Mouse (Mus musculus) lung, postnatal 36 days (tissue): ENCODE measurements at regions not wholly inside any gene's neighbourhood (a gene's known extent, or its start where the extent isn't known, plus 50 kb on each side); places are given as distances from the start of the nearest gene placed in this dataset.

Experiments
- DNase-seq: peaks from one replicate; pipeline ENCODE4 v3.0.0; 2022; ENCODE audit warnings: mixed read lengths

DNA sequence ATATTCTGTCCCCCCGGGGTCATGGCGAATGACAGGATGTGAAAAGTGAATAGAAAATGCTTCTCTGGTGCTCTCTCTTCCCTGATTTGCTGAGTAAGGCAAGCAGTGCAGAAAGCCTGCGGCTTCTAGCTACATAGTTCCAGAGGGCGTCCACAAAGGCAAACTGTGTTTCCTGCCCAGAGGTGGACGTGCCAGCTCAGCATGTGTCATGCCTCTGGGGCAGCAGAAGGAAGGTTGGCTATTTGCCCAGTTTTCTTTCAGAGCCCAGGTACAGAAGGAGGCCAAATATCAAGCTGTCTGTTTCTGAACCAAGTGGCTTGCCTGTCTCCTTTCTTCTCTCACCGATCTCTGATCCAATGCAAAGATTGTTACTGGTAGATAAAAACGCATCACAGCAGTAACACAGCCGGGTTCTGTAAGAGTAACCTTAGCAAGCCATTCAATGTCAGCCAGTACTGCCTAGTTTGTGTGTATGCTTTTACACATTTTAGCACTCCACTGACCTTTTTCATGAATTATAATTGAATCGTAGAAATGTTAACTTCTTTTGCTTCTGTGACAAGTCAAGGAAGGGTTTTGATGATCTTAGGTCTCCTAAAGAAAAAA is 223.3 kb upstream of the Impg1 start:
- DNase-seq = peak; percentile 4

- no peak for DNase-seq
Measured at GRCm38 (mm10) chr9:80683030-80683692, 217.9 kb upstream of the Impg1 start.

DNA sequence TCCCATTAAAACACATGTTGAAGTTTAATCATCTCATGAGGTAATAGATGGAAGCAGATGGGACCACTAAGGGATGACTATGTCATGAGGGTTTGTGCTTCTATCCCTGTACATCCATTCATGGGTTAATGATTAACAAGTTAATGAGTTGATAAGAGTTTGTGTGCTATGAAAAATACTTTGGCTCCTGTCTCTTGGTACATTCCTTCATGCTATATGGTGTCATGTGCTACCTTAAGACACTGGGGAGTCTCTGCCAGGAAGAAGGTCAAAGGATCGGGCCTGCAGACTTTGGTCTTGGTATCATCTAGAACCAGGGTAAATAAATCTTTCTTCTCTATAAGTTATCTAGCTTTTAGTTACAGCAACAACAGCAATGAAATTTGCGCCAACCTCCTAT is 216.4 kb upstream of the Impg1 start:
- no peak for DNase-seq

- DNase-seq = no peak
Measured at GRCm38 (mm10) chr9:80671483-80671882, 206.2 kb upstream of the Impg1 start.

DNA sequence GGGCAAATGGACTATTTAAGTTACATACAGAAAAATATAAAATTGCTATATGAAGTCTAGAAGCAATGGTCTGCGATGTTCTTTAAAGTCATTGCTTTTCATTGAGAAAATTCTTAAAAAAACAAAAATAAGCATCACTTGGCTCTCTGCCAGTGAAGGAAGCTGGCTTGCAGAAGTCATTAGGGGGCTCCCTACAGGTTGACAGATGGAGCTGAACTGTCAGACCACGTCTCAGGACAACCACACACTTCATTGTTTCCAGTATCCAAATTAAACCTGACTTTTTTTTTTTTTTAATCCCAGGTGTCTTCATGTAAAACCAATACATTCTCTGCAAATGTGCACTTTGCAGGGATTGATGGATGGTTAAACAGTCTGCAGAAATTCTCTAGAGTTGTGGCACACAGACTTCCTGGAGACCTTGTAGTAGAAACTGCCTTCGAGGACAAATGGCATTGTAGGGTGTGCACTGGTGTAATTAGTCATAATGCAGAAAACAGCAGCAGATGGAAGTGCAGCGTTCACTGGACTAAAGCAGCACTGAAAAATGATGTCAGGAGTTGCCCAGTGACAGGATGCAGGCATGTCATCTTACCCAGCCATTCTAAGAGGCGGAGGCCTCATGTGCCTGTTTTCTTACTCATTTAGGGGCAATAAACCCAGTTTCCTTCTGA is 203.4 kb upstream of the Impg1 start:
- no peak for DNase-seq

- no peak for DNase-seq
Measured at GRCm38 (mm10) chr9:80658755-80659154, 193.5 kb upstream of the Impg1 start.

- DNase-seq = no peak
Measured at GRCm38 (mm10) chr9:80615114-80615513, 149.8 kb upstream of the Impg1 start.

- no peak for DNase-seq
Measured at GRCm38 (mm10) chr9:80600019-80600418, 134.7 kb upstream of the Impg1 start.

GRCm38 (mm10) chr9:80565388-80566024 is 100.2 kb upstream of the Impg1 start:
- no peak for DNase-seq

- DNase-seq = no peak
Measured at GRCm38 (mm10) chr9:80563655-80564054, 98.4 kb upstream of the Impg1 start.

DNA sequence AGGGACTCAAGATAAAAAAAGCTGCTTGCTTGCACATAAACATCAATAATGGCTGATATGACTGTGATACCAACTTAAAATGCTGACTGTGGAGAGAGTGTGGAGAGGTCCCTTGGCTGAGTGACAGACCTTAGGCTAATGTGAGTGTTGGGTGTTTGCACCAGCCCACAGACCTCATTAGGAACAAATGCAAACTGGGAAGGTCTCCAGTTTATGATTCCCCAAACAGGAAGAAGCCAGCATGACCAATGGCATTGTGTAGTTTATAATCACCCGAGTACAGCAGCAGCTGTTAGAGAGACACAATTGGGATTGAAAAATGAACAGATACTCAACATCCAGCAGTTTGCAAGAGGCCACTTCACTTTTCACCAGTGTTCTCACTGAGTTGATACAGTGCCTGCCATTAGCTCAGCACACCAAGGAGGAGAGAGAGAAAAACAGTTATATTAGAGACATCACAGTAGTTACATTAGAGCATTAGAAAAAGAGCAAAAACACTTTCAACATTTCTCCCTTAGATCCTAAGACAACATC is 90.3 kb upstream of the Impg1 start:
- no peak for DNase-seq
